Mouse (Mus musculus) CH12F3 (cell line): ENCODE measurements at regions not wholly inside any gene's neighbourhood (a gene's known extent, or its start where the extent isn't known, plus 50 kb on each side); places are given as distances from the start of the nearest gene placed in this dataset.

Experiments
- in situ Hi-C: fragments of 300-500 bp; cut with MboI; formaldehyde crosslinking; loops from 2 replicates; pipeline ENCODE4 v1.14.3; 2020; ENCODE audit warnings: low sequenced_read_pairs

DNA sequence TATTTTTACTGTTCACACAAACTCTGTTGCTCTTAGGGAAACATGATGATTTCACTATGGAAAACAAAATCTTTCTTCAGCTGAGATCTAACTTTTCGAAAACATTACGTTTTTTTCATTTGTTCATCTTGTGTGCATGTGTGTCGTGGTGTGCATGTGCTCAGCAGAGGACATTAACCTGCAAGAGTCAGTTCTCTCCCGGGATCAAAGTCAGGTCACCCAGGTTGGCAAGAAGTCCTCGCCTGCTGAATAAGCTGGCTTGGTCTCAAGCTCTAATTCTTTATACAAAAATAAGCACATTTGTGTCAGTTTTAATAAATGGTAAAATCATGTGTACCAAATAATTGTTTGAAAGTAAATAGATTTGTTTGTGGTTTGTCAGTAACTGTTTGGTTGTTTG is 105.2 kb upstream of the Foxn2 start:
- in situ Hi-C loops = no loop called here

DNA sequence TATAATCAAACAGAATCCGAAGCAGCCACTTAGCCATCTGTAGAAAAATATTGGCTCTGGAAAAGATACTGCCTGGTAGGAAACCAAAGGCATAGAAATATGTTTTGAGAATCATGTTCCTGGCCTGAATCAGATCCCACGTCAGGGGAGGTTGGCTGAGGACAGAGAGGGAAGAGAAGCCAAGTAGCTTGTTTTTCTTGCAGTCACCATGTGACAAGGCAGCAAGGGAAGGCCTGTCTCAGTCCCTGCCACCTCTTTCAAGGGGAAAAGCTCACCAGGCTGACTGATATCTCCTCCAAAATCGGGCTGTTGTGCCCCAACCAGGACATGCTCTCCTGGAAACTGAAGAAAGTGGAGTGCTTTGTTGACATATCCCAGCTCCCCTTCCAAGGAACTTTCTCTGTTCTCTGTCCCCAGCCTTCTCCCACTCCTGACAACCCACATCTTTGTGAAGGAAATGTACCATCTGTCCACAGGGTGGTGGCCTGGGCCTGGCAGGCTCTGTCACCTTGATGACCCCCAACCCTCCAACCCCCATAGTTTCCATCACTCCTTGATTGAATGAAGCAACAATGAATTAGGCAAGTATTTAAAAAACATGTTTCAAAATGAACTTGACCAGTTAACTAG is 104.3 kb upstream of the Foxn2 start:
- in situ Hi-C loops = no loop called here

DNA sequence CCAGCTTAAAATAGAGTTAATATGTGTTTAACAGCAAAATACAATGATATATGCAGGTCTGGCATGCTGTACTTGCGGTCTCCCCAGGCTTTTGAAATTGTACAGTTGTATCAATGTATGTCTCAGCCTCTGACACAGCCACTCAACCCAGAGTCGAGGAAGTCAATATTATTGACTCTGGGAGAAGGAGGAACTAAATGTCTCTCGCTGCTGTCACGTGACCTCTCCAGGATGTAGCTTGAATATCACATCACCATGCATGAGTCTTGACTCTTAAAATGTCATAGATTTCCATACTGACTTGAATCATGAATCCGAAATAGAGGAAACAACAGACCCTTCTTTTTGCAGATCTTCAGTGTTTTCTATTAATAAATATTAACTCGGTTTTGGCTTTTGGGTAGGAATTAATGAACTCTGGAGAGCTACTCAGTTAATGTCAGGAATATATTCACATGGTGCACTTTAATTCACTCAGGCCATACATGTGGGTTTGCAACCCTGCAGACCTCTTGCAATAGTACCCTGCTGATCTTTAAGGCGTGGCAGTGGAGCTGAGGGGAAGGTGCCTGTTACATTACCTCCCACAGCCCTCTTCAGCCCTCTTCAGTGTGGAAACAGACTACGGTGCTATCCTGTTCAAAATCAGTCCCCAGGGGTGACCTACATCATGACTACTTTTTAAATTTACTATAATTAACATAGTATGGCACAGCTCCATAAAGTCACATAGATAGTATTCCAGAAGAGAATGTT is 102.7 kb upstream of the Foxn2 start:
- in situ Hi-C loops = no loop called here

DNA sequence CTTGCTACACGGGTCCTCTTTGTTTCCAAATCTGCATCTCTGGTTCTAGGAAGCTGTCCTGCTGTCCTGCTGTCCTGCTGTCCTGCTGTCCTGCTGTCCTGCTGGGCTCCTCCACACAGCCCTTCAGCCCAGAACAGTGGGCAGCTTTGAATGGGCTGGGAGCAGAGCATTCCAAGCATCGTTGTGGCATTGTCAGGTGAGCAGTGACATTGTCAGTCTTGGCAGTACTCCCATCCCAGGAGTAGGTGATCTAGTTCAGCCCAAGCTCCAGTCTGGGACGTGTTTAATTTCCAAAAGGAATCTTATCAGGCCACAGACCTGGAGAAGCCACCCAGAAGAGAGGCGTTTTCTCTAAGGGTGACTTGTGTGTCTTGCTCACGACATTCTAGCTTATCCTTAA is 99.4 kb upstream of the Foxn2 start:
- in situ Hi-C loops = no loop called here

DNA sequence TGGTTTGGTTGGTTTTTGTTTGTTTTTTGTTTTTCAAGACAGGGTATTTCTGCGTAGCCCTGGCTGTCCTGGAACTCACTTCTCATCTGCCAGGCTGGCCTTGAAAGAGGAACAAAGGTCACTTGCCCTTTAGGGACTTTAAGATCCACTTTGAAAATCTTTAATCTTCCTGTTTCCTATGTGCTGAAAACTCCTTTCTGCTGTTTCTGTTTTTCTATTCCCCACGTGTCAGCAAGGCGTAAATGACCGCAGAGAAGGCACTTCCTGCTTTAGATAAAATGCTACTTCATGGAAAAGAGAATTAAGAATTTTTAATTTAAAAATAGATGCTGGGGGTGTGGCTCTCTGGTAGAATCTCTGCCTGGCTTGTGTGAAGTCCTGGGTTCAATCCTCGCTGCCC is 98.9 kb upstream of the Foxn2 start:
- in situ Hi-C loops = no loop called here

DNA sequence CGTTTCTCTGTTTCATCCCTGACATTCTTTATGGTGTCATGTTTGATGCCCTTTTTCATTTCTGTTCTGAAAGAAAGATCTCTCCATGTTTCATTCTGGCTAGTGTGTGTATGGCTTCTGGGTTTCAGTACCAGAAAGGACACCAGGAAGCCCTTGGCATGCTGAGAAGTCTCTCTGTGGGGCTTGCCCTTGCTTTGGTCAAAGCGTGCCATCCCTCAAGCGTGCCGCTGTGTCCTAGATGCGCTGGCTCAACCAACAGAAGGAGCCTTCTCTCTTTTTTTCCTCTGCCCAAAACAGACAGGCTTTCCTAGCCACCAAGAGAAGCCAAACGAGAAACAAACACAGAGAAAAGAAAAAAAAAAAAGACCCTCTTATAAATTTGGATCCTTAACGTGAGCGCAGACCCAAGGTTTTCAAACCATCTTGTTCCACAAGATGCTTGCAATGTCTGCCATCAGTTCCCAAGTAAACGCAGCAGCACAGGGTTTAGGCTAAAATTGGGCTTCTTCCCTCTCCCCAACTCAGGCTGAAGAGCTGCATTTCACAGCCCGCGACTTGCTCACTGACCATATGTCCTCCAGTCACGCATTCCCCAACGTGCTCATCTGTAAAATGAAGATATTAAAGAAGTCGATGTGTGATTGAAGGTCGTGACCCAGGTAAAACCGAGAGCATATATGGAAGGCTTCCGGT is 97.3 kb upstream of the Foxn2 start:
- in situ Hi-C loops = no loop called here

DNA sequence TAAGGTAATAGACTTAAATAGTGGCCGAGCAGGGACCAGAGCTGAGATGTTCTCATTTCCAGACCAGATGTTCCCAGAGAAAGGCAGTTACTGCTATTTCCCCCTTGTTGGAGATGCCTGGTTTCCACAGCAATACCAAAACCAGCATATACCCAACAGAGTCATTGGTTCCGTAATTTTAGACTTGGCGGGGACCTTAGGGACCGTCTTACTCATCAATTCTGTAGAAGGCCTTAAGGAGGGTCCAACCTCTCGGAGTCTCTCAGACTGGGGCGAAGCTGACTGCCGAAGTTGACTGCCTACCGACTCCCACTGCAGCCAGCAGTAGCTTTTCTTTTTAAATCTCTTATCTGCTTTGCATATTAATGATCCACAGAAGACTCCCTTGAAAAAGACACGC is 95.1 kb upstream of the Foxn2 start:
- in situ Hi-C loops = no loop called here

DNA sequence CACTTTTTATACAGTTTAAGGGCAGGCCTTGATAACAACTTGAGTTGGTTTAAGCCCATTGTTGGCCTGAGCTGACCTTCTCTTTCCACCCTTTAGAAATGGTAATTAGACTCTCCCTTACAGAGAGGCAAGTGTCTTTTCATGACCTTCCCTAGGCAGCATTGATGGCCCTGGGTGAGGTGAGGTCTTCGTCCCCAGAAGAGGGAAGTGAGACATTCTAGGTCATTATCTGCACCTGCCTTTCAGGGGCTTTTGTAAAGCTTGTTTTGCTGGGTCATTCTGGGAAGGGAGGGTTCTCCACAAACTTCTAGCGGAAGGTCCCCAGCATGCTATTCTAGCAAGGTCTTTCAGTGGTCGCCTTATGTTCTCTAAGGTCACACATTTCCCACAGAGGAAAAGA is 93.6 kb upstream of the Foxn2 start:
- in situ Hi-C loops = no loop called here

DNA sequence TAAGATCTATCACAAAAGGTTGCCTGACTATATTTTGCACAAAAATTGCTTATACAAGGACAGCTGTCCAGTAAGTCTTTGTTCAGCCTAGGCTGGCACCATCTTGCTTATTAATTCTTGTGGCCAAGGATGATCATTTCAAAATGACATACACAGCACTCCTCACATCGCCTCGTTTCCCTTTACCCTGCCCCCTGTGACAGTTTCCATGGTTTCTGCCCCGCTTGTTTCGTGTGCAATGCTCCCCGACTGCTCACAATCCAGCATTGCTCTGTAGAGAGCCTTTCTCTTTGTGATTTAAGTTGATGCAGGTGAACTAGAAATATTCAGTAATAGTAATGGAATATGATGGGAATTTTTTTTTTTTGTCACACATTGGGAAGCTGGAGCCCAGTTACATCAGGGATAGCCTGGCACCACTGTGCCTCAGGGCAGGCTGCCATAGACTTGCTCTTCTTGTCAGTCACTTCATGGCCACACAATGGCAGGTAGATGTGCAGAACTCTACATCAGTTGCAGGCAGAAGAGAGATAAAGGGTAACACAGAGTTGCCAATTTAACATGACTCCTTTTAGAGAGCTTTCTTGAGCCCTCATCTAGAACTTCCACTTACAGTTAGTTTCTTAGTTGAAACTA is 90.6 kb upstream of the Foxn2 start:
- in situ Hi-C loops = no loop called here

DNA sequence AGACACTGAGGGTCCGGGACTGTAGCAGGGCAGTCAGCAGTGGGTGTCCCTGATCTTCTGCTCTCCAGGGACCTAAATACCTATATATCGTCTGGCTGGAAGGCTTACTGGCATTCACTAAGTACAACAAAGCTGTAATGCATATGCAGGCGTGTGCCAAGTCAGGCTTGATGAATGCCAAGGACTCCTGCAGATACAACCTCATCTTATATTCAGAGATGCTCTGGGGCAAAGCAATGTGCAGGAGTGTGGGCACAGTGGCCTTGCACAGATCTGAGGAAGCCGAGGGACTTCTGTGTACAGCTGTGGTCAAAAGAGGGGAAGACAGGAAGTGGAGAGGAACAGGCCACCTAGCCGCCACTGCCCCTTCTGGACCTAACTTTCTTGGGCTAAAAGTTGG is 89.5 kb upstream of the Foxn2 start:
- in situ Hi-C loops = no loop called here

DNA sequence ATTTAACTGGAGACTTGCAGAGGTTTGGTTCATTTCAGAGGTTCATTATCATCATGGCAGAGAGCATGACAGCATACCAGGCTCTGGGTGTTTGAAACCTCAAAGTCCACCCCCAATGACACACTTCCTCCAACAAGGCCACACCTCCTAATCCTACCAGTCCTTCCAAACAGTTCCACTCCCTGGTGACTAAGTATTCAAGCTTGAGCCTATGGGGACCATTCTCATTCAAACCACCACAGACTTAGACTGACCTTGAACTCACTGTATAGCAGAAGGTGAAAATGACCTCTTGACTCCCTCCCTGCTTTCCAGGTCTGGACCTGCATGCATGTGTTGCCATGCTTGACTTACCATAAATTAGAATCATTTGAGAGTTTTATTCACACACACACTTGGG is 87.6 kb upstream of the Foxn2 start:
- in situ Hi-C loops = no loop called here

DNA sequence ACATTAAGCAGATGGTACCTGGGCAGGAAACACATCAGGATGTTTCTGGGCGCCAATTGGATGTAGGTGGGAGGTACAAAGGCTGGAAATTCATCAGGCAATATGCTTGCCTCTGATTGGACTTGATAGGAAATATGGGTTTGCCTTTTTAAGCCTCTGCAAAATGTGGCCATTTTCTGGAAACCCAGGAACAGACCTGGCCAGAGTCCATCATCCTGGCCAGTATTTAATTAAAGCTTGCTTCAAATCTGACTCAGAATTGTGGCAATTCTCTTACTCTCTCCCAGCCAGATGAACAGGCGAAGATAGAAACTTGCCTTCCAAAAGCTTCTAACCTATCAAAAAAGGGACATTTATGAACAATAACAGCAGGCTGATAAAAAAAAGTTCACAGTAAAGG is 79.3 kb upstream of the Foxn2 start:
- in situ Hi-C loops = no loop called here

DNA sequence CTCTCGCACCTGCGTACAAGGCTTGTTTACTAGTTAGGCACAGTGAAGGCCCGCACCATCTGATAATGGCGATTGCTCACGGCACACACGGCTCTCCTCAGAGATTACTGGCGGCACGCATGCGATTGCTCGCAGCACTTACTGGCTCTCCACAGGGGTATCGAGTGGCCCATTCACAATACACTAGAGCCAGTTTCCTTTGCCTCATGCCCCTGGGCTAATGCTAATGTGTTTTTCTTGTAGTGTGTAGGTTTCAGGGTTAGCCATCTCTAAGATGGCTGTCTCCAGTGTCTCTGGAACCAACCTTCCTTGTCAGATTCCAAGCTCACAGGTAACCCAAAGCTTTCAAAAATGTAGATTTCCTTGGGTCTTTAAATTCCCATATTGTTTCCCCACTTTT is 78.1 kb upstream of the Foxn2 start:
- in situ Hi-C loops = no loop called here

DNA sequence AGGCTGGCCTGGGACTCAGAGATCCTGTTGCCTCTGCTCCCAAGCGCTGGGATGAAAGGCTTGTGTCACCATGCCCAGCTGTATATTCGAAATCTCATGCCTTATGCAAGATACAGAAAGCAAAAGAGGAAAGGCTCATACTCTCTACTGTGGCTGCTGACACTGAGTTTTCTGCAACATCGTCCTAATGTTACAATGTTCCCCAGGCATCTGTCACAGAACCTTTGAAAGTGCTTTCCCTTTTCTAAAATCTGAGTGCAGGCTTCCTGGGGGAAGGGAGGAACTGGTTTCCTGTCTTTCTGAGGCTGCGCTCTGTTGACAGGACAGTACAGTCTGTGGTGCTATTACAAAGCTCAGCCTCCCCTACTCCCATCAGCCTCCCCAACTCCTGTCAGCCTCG is 72.6 kb upstream of the Foxn2 start:
- in situ Hi-C loops = no loop called here

DNA sequence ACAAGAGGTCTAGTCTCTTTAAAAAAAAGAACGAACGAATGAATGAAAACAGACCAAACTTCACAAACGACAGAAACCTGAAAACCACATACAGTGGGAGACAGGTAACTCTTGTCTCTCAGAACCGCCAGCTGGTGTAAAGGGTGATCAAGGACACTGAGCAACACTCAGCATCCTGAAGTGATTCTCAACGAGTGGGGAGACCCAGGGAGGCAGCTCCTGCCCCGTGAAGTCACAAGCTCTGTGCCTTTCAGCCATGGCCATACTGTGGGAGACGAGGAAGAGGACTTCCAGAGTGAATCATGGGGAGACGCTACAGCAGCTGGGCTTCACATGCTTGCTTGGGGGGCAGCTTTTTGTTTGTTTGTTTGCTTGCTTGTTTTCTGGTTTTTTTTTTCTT is 70.5 kb upstream of the Foxn2 start:
- in situ Hi-C loops = no loop called here

DNA sequence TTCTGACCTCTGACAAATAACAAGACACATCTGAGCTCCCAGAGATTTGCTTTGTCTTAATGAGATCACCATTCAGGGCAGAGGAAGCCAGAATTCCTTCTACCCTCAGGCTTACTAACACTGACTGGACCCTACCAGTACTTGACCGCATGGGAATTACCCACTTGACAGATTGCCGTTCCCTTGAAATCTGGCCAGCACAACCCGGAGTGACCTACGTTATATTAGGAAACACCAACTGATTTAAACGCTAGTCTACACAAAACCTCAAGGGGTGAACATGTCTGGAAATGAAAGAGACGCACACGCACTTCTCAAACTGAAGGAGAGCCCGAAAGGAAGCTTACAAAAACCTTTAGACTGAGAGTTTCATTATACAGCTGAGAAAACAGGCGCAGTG is 69.8 kb upstream of the Foxn2 start:
- in situ Hi-C loops = no loop called here

DNA sequence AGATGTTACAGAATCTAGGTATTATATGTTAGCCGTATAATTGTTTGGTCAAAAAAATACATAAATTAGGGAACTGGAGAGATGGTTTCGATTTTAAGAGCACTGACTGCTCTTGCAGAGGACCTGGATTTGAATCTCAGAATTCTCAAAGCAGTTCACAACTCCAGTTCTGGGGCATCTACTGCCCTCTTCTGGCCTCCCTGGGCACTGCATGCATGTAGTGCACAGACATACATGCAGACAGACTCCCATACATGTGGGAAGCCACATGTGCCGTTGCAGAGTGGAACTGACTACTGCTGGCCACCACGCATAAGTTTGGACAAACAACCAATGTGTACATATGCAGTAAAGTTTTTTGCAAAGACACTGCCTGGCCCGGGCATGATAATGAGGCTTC is 62.0 kb upstream of the Foxn2 start:
- in situ Hi-C loops = no loop called here

DNA sequence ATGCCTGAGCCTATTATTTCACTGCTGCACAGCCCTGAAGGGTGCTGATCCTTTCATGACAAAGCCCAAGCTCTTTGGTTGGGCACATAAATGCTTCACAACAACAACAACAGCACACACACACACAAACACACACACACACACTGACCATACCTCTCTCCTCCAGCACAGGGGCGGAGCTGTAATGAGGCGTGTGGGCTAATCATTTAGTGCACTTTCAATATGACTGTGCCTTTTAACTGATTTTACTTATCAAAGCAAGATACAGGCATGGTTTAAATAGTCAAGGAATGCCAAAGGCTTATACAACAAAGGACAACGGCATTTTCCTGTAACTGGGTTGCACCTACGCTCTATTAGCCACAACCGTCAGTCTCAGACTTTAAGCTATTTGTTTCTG is 61.1 kb upstream of the Foxn2 start:
- in situ Hi-C loops = no loop called here

DNA sequence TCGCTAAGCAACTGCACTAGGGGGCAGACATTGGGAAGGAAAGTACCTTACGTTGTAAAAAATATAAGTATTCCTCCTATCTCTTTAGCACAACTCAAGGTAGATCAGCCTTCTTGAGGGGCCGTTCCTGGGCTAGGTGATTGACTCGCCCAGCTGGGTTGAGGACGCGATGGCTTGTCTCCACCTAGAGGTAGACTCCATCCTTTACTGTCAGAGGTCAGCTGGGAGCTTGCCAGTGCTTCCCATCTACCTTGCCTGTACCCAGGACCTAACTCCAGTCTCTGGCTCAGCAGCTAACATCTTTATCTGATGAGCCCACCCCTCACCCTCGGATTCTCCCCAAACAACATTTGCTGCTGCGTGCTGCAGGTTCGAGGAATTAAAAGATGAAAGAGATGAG is 59.4 kb upstream of the Foxn2 start:
- in situ Hi-C loops = no loop called here

DNA sequence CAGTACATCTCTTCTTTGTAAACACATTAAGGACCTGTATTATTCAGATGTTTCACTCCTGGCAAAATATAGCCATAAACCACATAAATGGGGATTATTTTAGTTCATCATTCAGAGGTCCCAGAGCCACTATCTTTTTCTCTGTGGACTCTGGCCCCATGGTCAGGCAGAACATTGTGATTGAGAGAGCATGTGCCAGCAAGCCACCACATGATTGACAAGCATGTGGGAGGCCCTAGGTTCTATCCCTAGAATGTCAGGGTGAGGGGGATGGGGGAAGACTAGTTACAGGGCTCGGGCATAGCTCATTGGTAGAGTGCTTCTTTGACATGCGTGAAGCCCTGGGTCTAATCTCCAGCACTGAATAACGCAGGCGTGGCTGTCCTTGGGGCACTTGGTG is 57.1 kb upstream of the Foxn2 start:
- in situ Hi-C loops = no loop called here

DNA sequence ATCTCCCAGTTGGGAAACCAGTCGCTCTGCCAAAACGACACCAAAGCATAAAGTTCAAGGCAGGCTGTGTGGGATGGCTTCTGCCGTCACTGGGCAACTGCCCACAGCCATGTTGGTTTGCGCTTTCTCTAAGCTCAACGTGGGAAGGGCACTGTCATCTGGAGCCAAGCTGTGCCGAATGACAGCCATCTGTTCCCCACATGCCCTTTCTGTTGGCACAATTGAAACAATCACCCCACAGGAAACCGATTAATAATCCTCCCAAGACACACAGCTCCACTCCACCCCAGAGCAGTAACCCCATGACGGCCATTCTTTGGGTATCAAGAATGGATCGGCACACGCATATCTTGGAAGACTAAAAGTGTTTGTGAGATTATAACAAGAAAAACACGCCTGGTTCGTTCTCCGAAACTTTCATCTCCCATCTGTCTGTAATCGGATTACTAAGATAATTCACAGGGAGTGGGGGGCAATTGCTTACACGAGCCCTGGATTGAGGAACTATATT is 52.0 kb upstream of the Foxn2 start:
- in situ Hi-C loops = no loop called here
